Mouse (Mus musculus): ENCODE data around the gene Slc35g2. TPM values are rescaled to one million over a fixed set of nuclear protein-coding genes. Genes with fewer than 3 reads are reported as not detected.

The Slc35g2 gene
- polyA plus RNA-seq, 1 experiment from 2014 or later = 8.1 TPM

DNA sequence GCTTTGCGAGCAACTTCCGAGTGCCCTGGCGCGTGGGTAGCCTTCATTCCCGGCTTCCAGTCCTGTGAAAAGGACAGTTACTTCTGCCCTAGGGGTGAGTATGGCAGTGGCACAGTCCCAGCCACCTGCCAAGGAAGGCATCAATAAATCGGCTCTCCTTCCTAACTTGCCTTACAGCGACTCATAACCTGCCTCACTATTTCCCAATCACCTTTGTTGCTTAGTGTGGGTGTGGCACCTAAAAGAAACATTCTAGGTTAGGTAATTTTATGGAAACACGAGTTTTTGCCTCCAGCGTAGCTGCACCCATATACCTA, 24.3 kb downstream of the Slc35g2 start:
- H3K4me2 ChIP-seq (replicated peaks; ENCODE audit: low read depth, low read length) = peak overlapping the region; percentile 84
- H3K4me1 ChIP-seq (ENCODE audit: control insufficient read depth, insufficient read depth, low read length) = peaks cover 11% of the 10 kb centered on the region
- 8% methylated on average over 9 of the region's 9 CpGs for WGBS
- peaks cover 5% of the 10 kb centered on the region; the same call in 1 of the 2 replicates for H3K9me3 ChIP-seq (ENCODE audit: control insufficient read depth, low read depth, low read length)
- ATAC-seq (ENCODE audit: insufficient number of reproducible peaks, insufficient read depth, low FRiP score, low read depth) = no peak
- H3K9ac ChIP-seq (replicated peaks; ENCODE audit: low read depth, low read length) = peak overlapping the region; percentile 57
- no peaks in the 10 kb centered on the region for H3K36me3 ChIP-seq (ENCODE audit: control insufficient read depth, insufficient read depth, low read length)
- H3K27me3 ChIP-seq (ENCODE audit: control insufficient read depth, insufficient read depth, low read length) = no peaks in the 10 kb centered on the region
- H3K4me3 ChIP-seq (ENCODE audit: low read depth, low read length) = peak overlapping the region; percentile 94
- peak overlapping the region; percentile 56 for H3K27ac ChIP-seq (ENCODE audit: low read length)

GRCm38 (mm10) chr9:100545715-100546593, 24.9 kb downstream of the Slc35g2 start, which contains the start of gene Nck1:
Gene Nck1 (minus strand): TSS chr9:100546134.
- no peaks in the 10 kb centered on the region for H3K36me3 ChIP-seq (ENCODE audit: control insufficient read depth, insufficient read depth, low read length)
- H3K27me3 ChIP-seq (ENCODE audit: control insufficient read depth, insufficient read depth, low read length) = no peaks in the 10 kb centered on the region
- ATAC-seq (ENCODE audit: insufficient number of reproducible peaks, insufficient read depth, low FRiP score, low read depth) = peak; percentile 100
- peak within 1 kb of the TSS; percentile 85 for H3K27ac ChIP-seq (ENCODE audit: low read length)
- H3K4me1 ChIP-seq (ENCODE audit: control insufficient read depth, insufficient read depth, low read length) = peaks cover 11% of the 10 kb centered on the region
- peak within 1 kb of the TSS; percentile 57 for H3K9ac ChIP-seq (replicated peaks; ENCODE audit: low read depth, low read length)
- peak within 1 kb of the TSS; percentile 84 for H3K4me2 ChIP-seq (replicated peaks; ENCODE audit: low read depth, low read length)
- peak within 1 kb of the TSS; percentile 94 for H3K4me3 ChIP-seq (ENCODE audit: low read depth, low read length)
- H3K9me3 ChIP-seq (ENCODE audit: control insufficient read depth, low read depth, low read length) = peaks cover 5% of the 10 kb centered on the region; the same call in 1 of the 2 replicates
- WGBS = under 1% methylated on average over 77 of the region's 93 CpGs

- Histone ChIP-seq H3K4me3 (ENCODE audit: low read depth, low read length) (peak overlapping the region; percentile 94), H3K27me3 (ENCODE audit: control insufficient read depth, insufficient read depth, low read length) (no peaks in the 10 kb centered on the region), H3K36me3 (ENCODE audit: control insufficient read depth, insufficient read depth, low read length) (no peaks in the 10 kb centered on the region), H3K27ac (ENCODE audit: low read length) (peak overlapping the region; percentile 85), H3K4me2 (replicated peaks; ENCODE audit: low read depth, low read length) (peak overlapping the region; percentile 61), H3K4me1 (ENCODE audit: control insufficient read depth, insufficient read depth, low read length) (peaks cover 11% of the 10 kb centered on the region), H3K9ac (replicated peaks; ENCODE audit: low read depth, low read length) (peak overlapping the region; percentile 54), H3K9me3 (ENCODE audit: control insufficient read depth, low read depth, low read length) (peaks cover 5% of the 10 kb centered on the region; the same call in 1 of the 2 replicates)
- ATAC-seq (ENCODE audit: insufficient number of reproducible peaks, insufficient read depth, low FRiP score, low read depth) = peak; percentile 20; the same call in 1 of the 2 replicates
- WGBS = under 1% methylated on average over 31 of the region's 38 CpGs
Observed at GRCm38 (mm10) chr9:100544948-100545714, 25.8 kb downstream of the Slc35g2 start.

DNA sequence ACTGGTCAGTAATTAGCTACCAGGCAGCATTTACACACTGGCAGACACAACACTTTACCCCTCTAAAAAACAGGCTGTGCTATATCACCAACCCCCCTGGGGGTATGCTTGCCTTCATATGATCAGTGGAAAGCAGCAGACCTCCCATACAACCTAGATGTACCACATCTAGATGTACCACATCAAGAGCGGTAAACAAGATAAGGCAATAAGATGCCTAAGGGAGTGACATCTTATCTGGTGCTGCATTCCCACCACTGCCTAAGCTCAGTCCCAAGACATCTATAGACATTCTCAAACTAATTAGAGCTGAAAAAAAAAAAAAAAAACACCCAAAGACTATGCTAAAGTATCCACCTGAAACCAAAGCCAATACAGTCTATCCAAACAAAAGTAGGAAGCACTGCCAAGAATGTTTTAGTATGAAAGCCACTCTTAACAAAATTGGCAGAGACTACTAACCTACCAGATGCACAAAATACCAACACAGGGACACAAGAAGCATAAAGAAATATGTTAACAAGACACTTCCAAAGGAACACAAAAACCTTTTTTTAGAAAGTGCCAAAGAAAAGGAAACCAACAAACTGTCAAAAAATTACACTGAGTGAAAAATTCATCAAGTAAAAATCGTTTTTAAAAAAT, 35.1 kb downstream of the Slc35g2 start:
- Histone ChIP-seq H3K36me3 (ENCODE audit: control insufficient read depth, insufficient read depth, low read length) (no peaks in the 10 kb centered on the region), H3K4me1 (ENCODE audit: control insufficient read depth, insufficient read depth, low read length) (no peaks in the 10 kb centered on the region), H3K27ac (ENCODE audit: low read length) (no peak overlapping the region), H3K9ac (replicated peaks; ENCODE audit: low read depth, low read length) (no peak overlapping the region), H3K4me3 (ENCODE audit: low read depth, low read length) (no peak overlapping the region), H3K4me2 (replicated peaks; ENCODE audit: low read depth, low read length) (no peak overlapping the region), H3K27me3 (ENCODE audit: control insufficient read depth, insufficient read depth, low read length) (no peaks in the 10 kb centered on the region), H3K9me3 (ENCODE audit: control insufficient read depth, low read depth, low read length) (no peaks in the 10 kb centered on the region)
- ATAC-seq (ENCODE audit: insufficient number of reproducible peaks, insufficient read depth, low FRiP score, low read depth) = no peak
- 90% methylated on average over 2 of the region's 2 CpGs for WGBS

DNA sequence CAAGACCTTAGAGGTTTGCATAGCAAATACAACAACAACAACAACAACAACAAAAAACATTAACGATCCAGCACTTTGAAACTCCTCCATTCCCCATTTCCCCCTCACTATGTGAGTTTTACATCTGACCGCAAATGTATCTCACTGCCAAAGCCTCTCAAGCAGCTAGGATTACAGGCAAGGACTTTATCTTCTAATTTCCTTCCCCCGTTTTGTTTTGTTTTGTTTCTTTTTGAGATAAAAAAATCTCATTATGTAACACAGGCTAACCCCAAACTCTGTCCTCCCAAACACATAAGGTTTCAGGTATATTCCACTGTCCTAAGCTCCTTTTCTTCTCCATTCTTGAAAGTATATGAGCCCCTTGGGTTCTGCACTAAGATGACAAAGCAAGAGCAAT, 36.2 kb downstream of the Slc35g2 start:
- Histone ChIP-seq H3K9me3 (ENCODE audit: control insufficient read depth, low read depth, low read length) (no peaks in the 10 kb centered on the region), H3K9ac (replicated peaks; ENCODE audit: low read depth, low read length) (no peak overlapping the region)
- WGBS = 91% methylated on average over 3 of the region's 3 CpGs

GRCm38 (mm10) chr9:100532847-100533505, 37.9 kb downstream of the Slc35g2 start:
- no peak for ATAC-seq (ENCODE audit: insufficient number of reproducible peaks, insufficient read depth, low FRiP score, low read depth)
- Histone ChIP-seq H3K9ac (replicated peaks; ENCODE audit: low read depth, low read length) (no peak overlapping the region), H3K9me3 (ENCODE audit: control insufficient read depth, low read depth, low read length) (no peaks in the 10 kb centered on the region), H3K4me3 (ENCODE audit: low read depth, low read length) (no peak overlapping the region), H3K4me2 (replicated peaks; ENCODE audit: low read depth, low read length) (no peak overlapping the region), H3K27ac (ENCODE audit: low read length) (no peak overlapping the region), H3K36me3 (ENCODE audit: control insufficient read depth, insufficient read depth, low read length) (no peaks in the 10 kb centered on the region), H3K27me3 (ENCODE audit: control insufficient read depth, insufficient read depth, low read length) (no peaks in the 10 kb centered on the region), H3K4me1 (ENCODE audit: control insufficient read depth, insufficient read depth, low read length) (no peaks in the 10 kb centered on the region)
- WGBS = 65% methylated on average over 3 of the region's 3 CpGs

More for the DNA sequence above, 36.2 kb downstream of the Slc35g2 start:
- no peak for ATAC-seq (ENCODE audit: insufficient number of reproducible peaks, insufficient read depth, low FRiP score, low read depth)
- Histone ChIP-seq H3K27ac (ENCODE audit: low read length) (no peak overlapping the region), H3K4me2 (replicated peaks; ENCODE audit: low read depth, low read length) (no peak overlapping the region), H3K36me3 (ENCODE audit: control insufficient read depth, insufficient read depth, low read length) (no peaks in the 10 kb centered on the region), H3K4me1 (ENCODE audit: control insufficient read depth, insufficient read depth, low read length) (no peaks in the 10 kb centered on the region), H3K27me3 (ENCODE audit: control insufficient read depth, insufficient read depth, low read length) (no peaks in the 10 kb centered on the region), H3K4me3 (ENCODE audit: low read depth, low read length) (no peak overlapping the region)

DNA sequence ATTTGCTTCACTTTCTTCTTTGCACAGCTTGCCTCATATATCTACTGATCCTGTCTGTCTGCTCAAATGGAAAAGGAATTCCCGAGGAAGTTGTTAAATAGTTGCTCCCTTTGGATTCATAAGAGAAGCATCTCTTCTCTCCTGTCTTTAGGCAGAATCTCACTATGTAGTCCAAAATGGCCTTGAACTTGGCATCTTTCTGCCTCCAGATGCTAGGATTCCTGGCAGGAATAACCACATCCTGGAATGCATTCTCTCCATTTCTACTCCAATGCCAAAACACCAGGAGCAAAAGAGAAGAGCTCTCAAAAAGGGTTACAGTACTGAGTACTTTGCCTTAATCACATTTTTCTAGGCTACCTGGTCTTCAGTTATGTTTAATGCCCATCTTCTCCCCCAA, 39.6 kb downstream of the Slc35g2 start:
- H3K36me3 ChIP-seq (ENCODE audit: control insufficient read depth, insufficient read depth, low read length) = no peaks in the 10 kb centered on the region
- 71% methylated on average over 1 of the region's 1 CpGs for WGBS
- H3K27me3 ChIP-seq (ENCODE audit: control insufficient read depth, insufficient read depth, low read length) = no peaks in the 10 kb centered on the region
- no peak overlapping the region for H3K9ac ChIP-seq (replicated peaks; ENCODE audit: low read depth, low read length)
- no peak overlapping the region for H3K27ac ChIP-seq (ENCODE audit: low read length)
- no peak overlapping the region for H3K4me2 ChIP-seq (replicated peaks; ENCODE audit: low read depth, low read length)
- no peak for ATAC-seq (ENCODE audit: insufficient number of reproducible peaks, insufficient read depth, low FRiP score, low read depth)
- H3K4me3 ChIP-seq (ENCODE audit: low read depth, low read length) = no peak overlapping the region
- no peaks in the 10 kb centered on the region for H3K9me3 ChIP-seq (ENCODE audit: control insufficient read depth, low read depth, low read length)
- H3K4me1 ChIP-seq (ENCODE audit: control insufficient read depth, insufficient read depth, low read length) = no peaks in the 10 kb centered on the region

DNA sequence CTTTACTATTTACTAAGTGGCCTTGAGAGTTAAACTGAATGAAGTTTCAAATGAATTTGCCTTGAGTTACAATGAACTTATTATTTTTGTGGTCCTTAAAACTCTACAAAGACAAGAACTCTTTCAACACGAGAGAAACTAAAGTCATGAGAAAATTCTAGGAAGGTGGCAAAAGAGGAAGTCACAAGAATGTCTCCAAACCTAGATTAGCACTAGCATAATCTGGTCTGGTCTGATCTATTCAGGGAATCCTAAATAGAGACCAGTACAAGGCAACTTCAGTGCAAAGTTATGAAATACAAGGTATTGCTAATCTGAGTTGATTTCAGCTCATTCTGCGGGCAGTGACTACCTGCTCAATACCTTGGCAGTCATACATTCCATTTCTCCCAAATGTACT, 45.7 kb downstream of the Slc35g2 start:
- Histone ChIP-seq H3K4me2 (replicated peaks; ENCODE audit: low read depth, low read length) (no peak overlapping the region), H3K4me1 (ENCODE audit: control insufficient read depth, insufficient read depth, low read length) (no peaks in the 10 kb centered on the region), H3K4me3 (ENCODE audit: low read depth, low read length) (no peak overlapping the region), H3K9me3 (ENCODE audit: control insufficient read depth, low read depth, low read length) (no peaks in the 10 kb centered on the region), H3K27ac (ENCODE audit: low read length) (no peak overlapping the region), H3K36me3 (ENCODE audit: control insufficient read depth, insufficient read depth, low read length) (no peaks in the 10 kb centered on the region), H3K27me3 (ENCODE audit: control insufficient read depth, insufficient read depth, low read length) (no peaks in the 10 kb centered on the region), H3K9ac (replicated peaks; ENCODE audit: low read depth, low read length) (no peak overlapping the region)
- no peak for ATAC-seq (ENCODE audit: insufficient number of reproducible peaks, insufficient read depth, low FRiP score, low read depth)
- WGBS = 80% methylated on average over 2 of the region's 2 CpGs
